Mouse (Mus musculus): Measurements from ENCODE around the gene Arl15.
A peak's percentile ranks its signal among the peaks of the same experiment; 100 is the strongest.

Arl15 gene

GRCm38 (mm10) chr13:113800246-113800645 lies 5.9 kb downstream of the Arl15 start:
- no peak for DNase-seq (ENCODE audit: low spot score in 2 of 2)

GRCm38 (mm10) chr13:113802571-113802970 lies 8.3 kb downstream of the Arl15 start:
- DNase-seq (ENCODE audit: low spot score in 2 of 2): no peak

GRCm38 (mm10) chr13:113811141-113811540 lies 16.8 kb downstream of the Arl15 start:
- no peak for DNase-seq (ENCODE audit: low spot score in 2 of 2)

DNA sequence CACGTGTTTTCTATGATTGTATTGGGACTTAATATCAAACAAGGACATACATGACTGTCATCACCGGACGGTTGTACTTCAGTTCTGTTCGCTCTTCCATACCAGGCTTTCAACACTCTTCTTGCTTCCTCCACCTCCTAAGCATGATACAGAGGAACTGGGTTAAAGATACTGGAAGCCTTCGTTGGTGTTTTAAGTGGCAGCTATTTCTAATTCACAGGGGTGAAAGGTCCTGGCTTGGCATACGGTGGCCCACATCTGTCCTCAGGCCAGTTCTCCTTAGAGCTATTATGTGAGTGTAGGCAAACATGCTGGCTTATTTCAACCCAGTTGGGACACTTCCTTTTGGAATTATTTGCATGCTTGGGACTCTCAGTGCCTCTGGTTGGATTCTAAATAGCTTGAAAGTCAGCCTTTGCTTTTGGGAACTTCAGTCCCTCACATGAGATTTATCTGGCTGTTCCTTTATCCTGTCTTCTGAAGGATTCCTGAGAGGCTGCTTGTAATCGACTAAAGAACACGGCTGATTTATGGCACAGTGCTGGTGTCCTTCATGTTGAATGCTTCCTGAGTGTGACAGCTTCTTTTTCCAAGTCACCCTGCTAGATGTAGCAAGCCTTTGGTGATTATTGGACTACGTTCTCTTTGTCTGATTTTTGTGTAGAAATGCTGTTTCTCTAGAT lies 17.7 kb downstream of the Arl15 start:
- DNase-seq (ENCODE audit: low spot score in 2 of 2): no peak

GRCm38 (mm10) chr13:113812593-113812975 lies 18.3 kb downstream of the Arl15 start:
- DNase-seq (ENCODE audit: low spot score in 2 of 2): no peak

- no peak for DNase-seq (ENCODE audit: low spot score in 2 of 2)
Observed at GRCm38 (mm10) chr13:113814121-113814520, 19.8 kb downstream of the Arl15 start.

GRCm38 (mm10) chr13:113815697-113816420 lies 21.6 kb downstream of the Arl15 start:
- peak in 1 of 2 experiments; percentile 20 for DNase-seq (ENCODE audit: low spot score in 2 of 2)

GRCm38 (mm10) chr13:113816421-113816810 lies 22.1 kb downstream of the Arl15 start:
- DNase-seq (ENCODE audit: low spot score in 2 of 2): no peak

DNA sequence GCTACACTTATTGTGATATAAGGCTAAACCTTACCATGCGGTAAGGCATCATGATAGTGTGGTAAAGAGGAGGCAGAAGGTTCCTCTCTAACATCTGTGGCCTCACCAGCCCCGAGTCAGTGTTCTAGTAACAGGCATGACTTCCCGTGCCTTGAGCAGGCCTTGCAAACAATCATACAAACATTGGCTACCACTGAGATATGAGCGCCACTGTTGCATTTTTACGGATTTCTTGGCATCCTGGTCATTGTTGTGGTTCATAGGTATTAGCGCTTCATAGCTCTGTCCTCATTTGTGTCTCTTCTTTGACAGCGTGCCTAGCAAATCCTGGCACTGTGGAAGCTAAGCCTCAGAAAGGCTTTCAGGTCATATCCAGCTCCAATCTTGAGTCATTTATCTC lies 24.7 kb downstream of the Arl15 start:
- no peak for DNase-seq (ENCODE audit: low spot score in 2 of 2)

GRCm38 (mm10) chr13:113820176-113820575 lies 25.9 kb downstream of the Arl15 start:
- DNase-seq (ENCODE audit: low spot score in 2 of 2): no peak

- DNase-seq (ENCODE audit: low spot score in 2 of 2): peak; percentile 27 to 29
Observed at GRCm38 (mm10) chr13:113821891-113822290, 27.6 kb downstream of the Arl15 start.

- DNase-seq (ENCODE audit: low spot score in 2 of 2): no peak
Observed at GRCm38 (mm10) chr13:113824027-113824426, 29.7 kb downstream of the Arl15 start.

DNA sequence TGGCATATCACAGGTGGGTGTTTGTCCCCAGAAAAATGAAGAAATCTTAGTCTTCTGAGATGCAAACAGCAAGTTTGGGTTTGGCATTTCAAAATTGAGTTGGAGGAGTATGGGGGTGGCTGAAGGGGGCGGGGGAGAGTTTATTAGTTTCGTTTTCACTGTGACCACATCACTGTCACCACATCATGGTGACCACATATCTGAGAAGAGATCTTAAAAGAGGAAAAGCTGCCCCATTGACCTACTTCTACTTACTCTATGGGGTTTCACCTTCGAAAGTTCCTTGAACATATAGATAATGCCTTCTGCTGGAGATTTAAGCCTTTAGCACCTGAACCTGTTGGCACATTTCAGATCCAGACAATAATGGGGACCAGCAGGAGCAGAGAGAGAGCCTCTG lies 34.3 kb downstream of the Arl15 start:
- DNase-seq (ENCODE audit: low spot score in 2 of 2): no peak

GRCm38 (mm10) chr13:113829079-113829478 lies 34.8 kb downstream of the Arl15 start:
- DNase-seq (ENCODE audit: low spot score in 2 of 2): no peak

DNA sequence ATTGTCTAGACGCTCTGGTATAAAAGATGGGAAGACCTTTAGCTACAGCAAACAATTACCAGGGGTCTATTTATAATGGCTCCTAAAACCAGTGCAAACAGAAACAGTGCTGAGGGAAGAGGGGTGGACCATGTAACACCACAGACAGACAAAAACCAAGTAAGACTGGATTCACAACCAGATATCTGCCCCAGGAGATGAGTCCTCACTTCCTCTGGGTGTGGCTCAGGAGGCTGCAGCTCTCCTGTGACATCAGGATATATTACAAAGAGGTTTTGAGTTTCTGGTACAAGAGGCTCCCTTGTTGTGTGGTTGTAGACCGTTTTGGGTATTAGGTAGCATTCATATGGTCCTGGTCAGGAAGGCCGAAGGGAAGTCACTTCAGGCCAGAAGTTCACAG lies 36.5 kb downstream of the Arl15 start:
- DNase-seq (ENCODE audit: low spot score in 2 of 2): no peak

GRCm38 (mm10) chr13:113832947-113833346 lies 38.6 kb downstream of the Arl15 start:
- DNase-seq (ENCODE audit: low spot score in 2 of 2): no peak

DNA sequence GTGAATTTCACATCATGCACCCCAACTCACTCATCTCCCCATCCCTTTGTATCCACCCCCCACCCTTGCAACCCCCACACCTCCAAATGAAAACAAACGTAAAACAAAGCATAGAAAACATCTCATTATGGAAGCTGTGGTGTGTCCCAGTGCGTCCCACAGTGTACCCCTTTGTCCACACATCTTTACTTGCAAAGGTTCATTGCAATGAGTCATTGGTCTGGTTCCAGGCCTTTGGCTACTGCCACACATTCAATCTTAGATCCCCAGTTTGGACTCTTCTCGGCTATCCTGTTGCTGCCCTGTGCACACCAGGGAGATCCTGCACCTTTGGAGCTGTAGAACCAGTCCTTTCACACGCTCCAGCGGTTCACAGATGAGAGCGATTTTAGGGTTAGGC lies 41.6 kb downstream of the Arl15 start:
- DNase-seq (ENCODE audit: low spot score in 2 of 2): no peak

- no peak for DNase-seq (ENCODE audit: low spot score in 2 of 2)
Observed at GRCm38 (mm10) chr13:113838601-113839576, 44.6 kb downstream of the Arl15 start.

GRCm38 (mm10) chr13:113840421-113840820 lies 46.1 kb downstream of the Arl15 start:
- no peak for DNase-seq (ENCODE audit: low spot score in 2 of 2)

- no peak for DNase-seq (ENCODE audit: low spot score in 2 of 2)
Observed at GRCm38 (mm10) chr13:113842411-113843309, 48.4 kb downstream of the Arl15 start.

GRCm38 (mm10) chr13:113843310-113843649 lies 49.0 kb downstream of the Arl15 start:
- no peak for DNase-seq (ENCODE audit: low spot score in 2 of 2)
